Mouse (Mus musculus) stomach, embryonic 15.5 days (tissue): ENCODE data around the gene Rbm45. TPM values are rescaled to one million over a fixed set of nuclear protein-coding genes. Genes with fewer than 3 reads are reported as not detected.

Experiments used
- ATAC-seq: fragments of 200-750 bp; cut with Nextera tagmentation; 2 replicates; pipeline ENCODE4 v1.8.0; 2017; ENCODE audit warnings: low read depth, moderate number of reproducible peaks, moderate TSS enrichment; ENCODE audit not compliant: insufficient read depth, low FRiP score
- H3K27ac ChIP-seq: fragments of 300-500 bp; sonication (generic); 2 replicates; pipeline ENCODE4 v1.5.1; 2015; ENCODE audit warnings: mild to moderate bottlenecking, inconsistent platforms
- H3K27me3 ChIP-seq: fragments of 300-500 bp; sonication (generic); replicated peaks from 2 replicates; pipeline ENCODE4 v1.6.1; 2015; ENCODE audit warnings: inconsistent platforms
- H3K36me3 ChIP-seq: fragments of 300-500 bp; sonication (generic); 2 replicates; pipeline ENCODE4 v1.6.1; 2015; ENCODE audit warnings: inconsistent platforms
- H3K4me1 ChIP-seq: fragments of 300-500 bp; sonication (generic); 2 replicates; pipeline ENCODE4 v1.6.1; 2015; ENCODE audit warnings: inconsistent platforms
- H3K4me2 ChIP-seq: fragments of 300-500 bp; sonication (generic); 2 replicates; pipeline ENCODE4 v1.6.1; 2015; ENCODE audit warnings: mild to moderate bottlenecking, inconsistent platforms
- H3K4me3 ChIP-seq: fragments of 300-500 bp; sonication (generic); replicated peaks from 2 replicates; pipeline ENCODE4 v1.5.1; 2015; ENCODE audit warnings: inconsistent platforms
- H3K9ac ChIP-seq: fragments of 300-500 bp; sonication (generic); 2 replicates; pipeline ENCODE4 v1.6.1; 2015; ENCODE audit warnings: inconsistent platforms
- H3K9me3 ChIP-seq: fragments of 300-500 bp; sonication (generic); 2 replicates; pipeline ENCODE4 v1.6.1; 2016; ENCODE audit warnings: inconsistent platforms
- WGBS: fragments of 180-500 bp; shearing (Covaris S2); methylation state at CpG from one replicate; pipeline ENCODE4 v1.1.7; 2015; 5-methylcytosine and 5-hydroxymethylcytosine counted together
- polyA plus RNA-seq: library from polyadenylated mRNA; unstranded; fragments of >200 nt; fragmentation: Nextera tagmentation; extraction: Ambion mirVana; gene quantifications from 2 replicates; pipeline ENCODE4 v1.2.1, GENCODE M21; 2015

Rbm45 gene
- polyA plus RNA-seq, 1 experiment from 2014 or later = 14.1 TPM

GRCm38 (mm10) chr2:76405596-76406150, 35.9 kb downstream of the Rbm45 start:
- Histone ChIP-seq H3K9me3 (no peaks in the 10 kb centered on the region), H3K9ac (peak overlapping the region; percentile 55; the same call in 1 of the 2 replicates), H3K36me3 (no peaks in the 10 kb centered on the region), H3K4me2 (peak overlapping the region; percentile 93), H3K27me3 (no peaks in the 10 kb centered on the region), H3K27ac (peak overlapping the region; percentile 76), H3K4me3 (peak overlapping the region; percentile 85), H3K4me1 (0 out of 2 replicates have a peak, but pooled peaks cover 4% of the 10 kb centered on the region)
- ATAC-seq = no peak
- 3% methylated on average over 15 of the region's 15 CpGs for WGBS

- peak; percentile 89 for ATAC-seq
- no peaks in the 10 kb centered on the region for H3K27me3 ChIP-seq
- no peaks in the 10 kb centered on the region for H3K9me3 ChIP-seq
- H3K4me3 ChIP-seq = peak within 1 kb of the TSS; percentile 85
- WGBS = under 1% methylated on average over 81 of the region's 89 CpGs
- no peaks in the 10 kb centered on the region for H3K36me3 ChIP-seq
- peak within 1 kb of the TSS; percentile 73 for H3K9ac ChIP-seq
- 0 out of 2 replicates have a peak, but pooled peaks cover 4% of the 10 kb centered on the region for H3K4me1 ChIP-seq
- H3K4me2 ChIP-seq = peak within 1 kb of the TSS; percentile 93
- peak within 1 kb of the TSS; percentile 76 for H3K27ac ChIP-seq
These were observed 36.6 kb downstream of the Rbm45 start, which contains the start of gene Osbpl6 for GRCm38 (mm10) chr2:76406151-76406936. Gene Osbpl6 (plus strand): TSS chr2:76406508.

GRCm38 (mm10) chr2:76406937-76407441, 37.2 kb downstream of the Rbm45 start:
- Histone ChIP-seq H3K4me2 (peak overlapping the region; percentile 93), H3K4me1 (0 out of 2 replicates have a peak, but pooled peaks cover 4% of the 10 kb centered on the region), H3K27ac (peak overlapping the region; percentile 76), H3K27me3 (no peaks in the 10 kb centered on the region), H3K9ac (peak overlapping the region; percentile 73), H3K9me3 (no peaks in the 10 kb centered on the region), H3K4me3 (peak overlapping the region; percentile 85), H3K36me3 (no peaks in the 10 kb centered on the region)
- WGBS = under 1% methylated on average over 47 of the region's 49 CpGs
- ATAC-seq = peak; percentile 49

GRCm38 (mm10) chr2:76409526-76409925, 39.7 kb downstream of the Rbm45 start:
- Histone ChIP-seq H3K4me1 (0 out of 2 replicates have a peak, but pooled peaks cover 4% of the 10 kb centered on the region), H3K27me3 (no peaks in the 10 kb centered on the region), H3K27ac (no peak overlapping the region), H3K9ac (no peak overlapping the region), H3K36me3 (no peaks in the 10 kb centered on the region), H3K4me2 (no peak overlapping the region), H3K4me3 (no peak overlapping the region), H3K9me3 (no peaks in the 10 kb centered on the region)
- 61% methylated on average over 1 of the region's 1 CpGs for WGBS
- ATAC-seq = no peak

GRCm38 (mm10) chr2:76409986-76410385, 40.2 kb downstream of the Rbm45 start:
- WGBS = 92% methylated on average over 2 of the region's 2 CpGs
- no peak overlapping the region for H3K27ac ChIP-seq
- ATAC-seq = no peak

GRCm38 (mm10) chr2:76412924-76413323, 43.1 kb downstream of the Rbm45 start:
- H3K4me3 ChIP-seq = no peak overlapping the region
- H3K9me3 ChIP-seq = no peaks in the 10 kb centered on the region
- WGBS = 70% methylated on average over 2 of the region's 2 CpGs
- no peaks in the 10 kb centered on the region for H3K27me3 ChIP-seq
- H3K36me3 ChIP-seq = no peaks in the 10 kb centered on the region
- ATAC-seq = no peak
- no peak overlapping the region for H3K9ac ChIP-seq
- no peak overlapping the region for H3K27ac ChIP-seq
- H3K4me1 ChIP-seq = no peaks in the 10 kb centered on the region
- no peak overlapping the region for H3K4me2 ChIP-seq

More at GRCm38 (mm10) chr2:76409986-76410385, 40.2 kb downstream of the Rbm45 start:
- Histone ChIP-seq H3K4me3 (no peak overlapping the region), H3K9me3 (no peaks in the 10 kb centered on the region), H3K9ac (no peak overlapping the region), H3K4me1 (0 out of 2 replicates have a peak, but pooled peaks cover 4% of the 10 kb centered on the region), H3K4me2 (no peak overlapping the region), H3K27me3 (no peaks in the 10 kb centered on the region), H3K36me3 (no peaks in the 10 kb centered on the region)

- Histone ChIP-seq H3K27ac (no peak overlapping the region), H3K9me3 (no peaks in the 10 kb centered on the region), H3K9ac (no peak overlapping the region), H3K4me1 (no peaks in the 10 kb centered on the region), H3K4me2 (no peak overlapping the region), H3K36me3 (no peaks in the 10 kb centered on the region), H3K4me3 (no peak overlapping the region), H3K27me3 (no peaks in the 10 kb centered on the region)
- WGBS = 92% methylated on average over 14 of the region's 14 CpGs
- ATAC-seq = no peak
These were observed 47.8 kb downstream of the Rbm45 start for GRCm38 (mm10) chr2:76417446-76418141.

- WGBS = 75% methylated on average over 3 of the region's 3 CpGs
- H3K27me3 ChIP-seq = no peaks in the 10 kb centered on the region
- ATAC-seq = no peak
These were observed 48.3 kb downstream of the Rbm45 start for GRCm38 (mm10) chr2:76418142-76418518.

GRCm38 (mm10) chr2:76421411-76421924, 51.7 kb downstream of the Rbm45 start:
- no peaks in the 10 kb centered on the region for H3K27me3 ChIP-seq
- H3K4me2 ChIP-seq = no peak overlapping the region
- H3K4me1 ChIP-seq = no peaks in the 10 kb centered on the region
- no peak overlapping the region for H3K9ac ChIP-seq
- H3K4me3 ChIP-seq = no peak overlapping the region
- WGBS = 63% methylated on average over 6 of the region's 6 CpGs
- no peak for ATAC-seq
- H3K36me3 ChIP-seq = no peaks in the 10 kb centered on the region
- no peak overlapping the region for H3K27ac ChIP-seq
- H3K9me3 ChIP-seq = no peaks in the 10 kb centered on the region

More at GRCm38 (mm10) chr2:76418142-76418518, 48.3 kb downstream of the Rbm45 start:
- Histone ChIP-seq H3K9me3 (no peaks in the 10 kb centered on the region), H3K4me2 (no peak overlapping the region), H3K36me3 (no peaks in the 10 kb centered on the region), H3K4me1 (no peaks in the 10 kb centered on the region), H3K9ac (no peak overlapping the region), H3K27ac (no peak overlapping the region), H3K4me3 (no peak overlapping the region)

- Histone ChIP-seq H3K4me1 (no peaks in the 10 kb centered on the region), H3K27me3 (no peaks in the 10 kb centered on the region), H3K9ac (no peak overlapping the region), H3K9me3 (no peaks in the 10 kb centered on the region), H3K4me3 (no peak overlapping the region), H3K27ac (no peak overlapping the region), H3K36me3 (no peaks in the 10 kb centered on the region), H3K4me2 (no peak overlapping the region)
- WGBS = 50% methylated on average over 3 of the region's 3 CpGs
- ATAC-seq = no peak
These were observed 57.0 kb downstream of the Rbm45 start for GRCm38 (mm10) chr2:76426816-76427215.

GRCm38 (mm10) chr2:76429318-76429717, 59.5 kb downstream of the Rbm45 start:
- Histone ChIP-seq H3K9ac (no peak overlapping the region), H3K36me3 (no peaks in the 10 kb centered on the region)
- ATAC-seq = no peak

More at GRCm38 (mm10) chr2:76429318-76429717, 59.5 kb downstream of the Rbm45 start:
- Histone ChIP-seq H3K4me1 (no peaks in the 10 kb centered on the region), H3K9me3 (no peaks in the 10 kb centered on the region), H3K27ac (no peak overlapping the region), H3K4me3 (no peak overlapping the region), H3K4me2 (no peak overlapping the region), H3K27me3 (no peaks in the 10 kb centered on the region)
- 79% methylated on average over 3 of the region's 3 CpGs for WGBS
